Mouse (Mus musculus): ENCODE measurements around the gene Rbfox3. TPM values are rescaled to one million over a fixed set of nuclear protein-coding genes. Genes with fewer than 3 reads are reported as not detected.

Rbfox3 gene
- polyA plus RNA-seq, 1 experiment from 2014 or later: 3.9 TPM

DNA sequence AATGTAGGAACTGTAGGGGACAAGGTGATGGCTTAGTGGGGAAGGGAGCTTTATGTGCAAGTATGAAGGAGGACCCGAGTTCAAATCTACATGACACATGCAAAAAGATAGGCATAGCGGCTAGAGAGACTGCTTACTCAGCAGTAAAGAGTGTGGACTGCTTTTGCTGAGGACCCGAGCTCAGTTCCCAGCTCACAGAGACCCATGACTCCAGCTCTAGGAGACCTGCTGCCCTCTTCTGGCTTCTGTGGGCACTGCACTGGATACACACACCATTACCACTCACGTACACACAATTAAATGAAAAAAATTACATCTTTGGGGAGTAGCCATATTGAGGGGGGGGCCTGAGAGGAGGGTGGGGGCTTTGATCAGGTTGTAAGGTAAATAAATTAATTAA lies 270.7 kb downstream of the Rbfox3 start:
- Histone ChIP-seq H3K4me1 (no peaks in the 10 kb centered on the region), H3K36me3 (no peaks in the 10 kb centered on the region), H3K27ac (no peak overlapping the region), H3K27me3 (no peaks in the 10 kb centered on the region), H3K9ac (no peak overlapping the region), H3K4me2 (replicated peaks) (no peak overlapping the region), H3K4me3 (no peak overlapping the region), H3K9me3 (no peaks in the 10 kb centered on the region)
- 92% methylated on average over 4 of the region's 4 CpGs for WGBS
- ATAC-seq (ENCODE audit: insufficient number of reproducible peaks, insufficient read depth, low FRiP score, low TSS enrichment): no peak

GRCm38 (mm10) chr11:118637718-118638117 lies 273.7 kb downstream of the Rbfox3 start:
- 77% methylated on average over 10 of the region's 10 CpGs for WGBS
- H3K4me3 ChIP-seq: no peak overlapping the region
- no peak overlapping the region for H3K4me2 ChIP-seq (replicated peaks)
- no peaks in the 10 kb centered on the region for H3K36me3 ChIP-seq
- no peaks in the 10 kb centered on the region for H3K4me1 ChIP-seq
- H3K27me3 ChIP-seq: no peaks in the 10 kb centered on the region
- H3K27ac ChIP-seq: no peak overlapping the region
- no peak overlapping the region for H3K9ac ChIP-seq
- no peak for ATAC-seq (ENCODE audit: insufficient number of reproducible peaks, insufficient read depth, low FRiP score, low TSS enrichment)
- no peaks in the 10 kb centered on the region for H3K9me3 ChIP-seq

GRCm38 (mm10) chr11:118634647-118635046 lies 276.8 kb downstream of the Rbfox3 start:
- ATAC-seq (ENCODE audit: insufficient number of reproducible peaks, insufficient read depth, low FRiP score, low TSS enrichment): no peak
- no peak overlapping the region for H3K4me2 ChIP-seq (replicated peaks)
- H3K9me3 ChIP-seq: no peaks in the 10 kb centered on the region
- H3K27me3 ChIP-seq: no peaks in the 10 kb centered on the region
- H3K4me3 ChIP-seq: no peak overlapping the region
- no peaks in the 10 kb centered on the region for H3K36me3 ChIP-seq
- no peaks in the 10 kb centered on the region for H3K4me1 ChIP-seq
- H3K27ac ChIP-seq: no peak overlapping the region
- H3K9ac ChIP-seq: no peak overlapping the region
- WGBS: 49% methylated on average over 8 of the region's 8 CpGs

- ATAC-seq (ENCODE audit: insufficient number of reproducible peaks, insufficient read depth, low FRiP score, low TSS enrichment): no peak
- Histone ChIP-seq H3K4me3 (no peak overlapping the region), H3K36me3 (no peaks in the 10 kb centered on the region), H3K27ac (no peak overlapping the region), H3K4me1 (no peaks in the 10 kb centered on the region), H3K27me3 (no peaks in the 10 kb centered on the region), H3K9ac (no peak overlapping the region), H3K9me3 (no peaks in the 10 kb centered on the region), H3K4me2 (replicated peaks) (no peak overlapping the region)
- 82% methylated on average over 1 of the region's 1 CpGs for WGBS
These were observed 281.7 kb downstream of the Rbfox3 start for GRCm38 (mm10) chr11:118629718-118630117.

DNA sequence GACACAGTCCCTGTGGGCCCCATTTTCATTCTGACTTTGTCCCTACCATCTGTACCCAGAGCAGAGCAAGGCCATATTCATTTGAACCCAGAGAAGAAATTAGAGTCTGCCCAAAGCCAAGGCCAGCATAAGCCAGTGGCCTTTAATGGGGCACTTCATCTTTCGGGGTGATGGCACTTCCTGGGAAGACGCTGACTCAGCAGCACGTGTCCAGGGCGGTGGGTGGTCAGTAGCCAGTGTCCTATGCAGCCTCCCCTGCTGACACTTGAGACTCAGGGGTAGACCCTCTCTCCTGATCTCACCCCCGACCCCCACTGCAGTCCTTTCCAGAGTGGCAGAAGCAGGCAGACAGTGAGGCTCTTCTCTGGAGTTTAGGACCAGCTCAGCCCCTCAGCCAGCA lies 283.9 kb downstream of the Rbfox3 start:
- H3K9ac ChIP-seq: no peak overlapping the region
- H3K9me3 ChIP-seq: no peaks in the 10 kb centered on the region
- no peak overlapping the region for H3K4me2 ChIP-seq (replicated peaks)
- no peaks in the 10 kb centered on the region for H3K4me1 ChIP-seq
- no peak overlapping the region for H3K4me3 ChIP-seq
- no peak overlapping the region for H3K27ac ChIP-seq
- WGBS: 67% methylated on average over 5 of the region's 5 CpGs
- no peak for ATAC-seq (ENCODE audit: insufficient number of reproducible peaks, insufficient read depth, low FRiP score, low TSS enrichment)
- no peaks in the 10 kb centered on the region for H3K36me3 ChIP-seq
- no peaks in the 10 kb centered on the region for H3K27me3 ChIP-seq

DNA sequence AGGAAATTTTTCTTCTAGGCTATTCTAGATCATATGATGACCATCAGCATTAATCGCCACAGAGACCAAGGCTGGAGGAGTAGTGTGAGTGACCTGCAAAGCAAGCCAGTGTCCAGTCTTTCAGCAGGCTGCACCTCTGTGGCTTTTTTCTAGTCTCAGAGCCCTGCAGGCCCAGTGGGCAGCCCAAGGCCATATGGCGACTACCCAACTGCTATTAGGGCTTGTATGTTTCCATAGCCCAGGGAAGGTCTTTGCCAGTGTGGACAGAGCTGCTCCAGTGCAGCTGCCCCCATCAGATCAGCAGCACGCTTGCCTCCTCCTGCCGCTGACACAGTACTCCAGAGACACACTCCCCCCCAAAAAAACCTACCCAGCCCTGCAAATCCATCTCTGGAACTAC lies 290.5 kb downstream of the Rbfox3 start:
- H3K4me2 ChIP-seq (replicated peaks): no peak overlapping the region
- no peaks in the 10 kb centered on the region for H3K9me3 ChIP-seq
- H3K4me1 ChIP-seq: no peaks in the 10 kb centered on the region
- WGBS: 78% methylated on average over 4 of the region's 4 CpGs
- no peaks in the 10 kb centered on the region for H3K36me3 ChIP-seq
- ATAC-seq (ENCODE audit: insufficient number of reproducible peaks, insufficient read depth, low FRiP score, low TSS enrichment): no peak
- no peak overlapping the region for H3K4me3 ChIP-seq
- no peak overlapping the region for H3K9ac ChIP-seq
- no peak overlapping the region for H3K27ac ChIP-seq
- no peaks in the 10 kb centered on the region for H3K27me3 ChIP-seq

- Histone ChIP-seq H3K27ac (no peak overlapping the region), H3K36me3 (no peaks in the 10 kb centered on the region), H3K4me2 (replicated peaks) (no peak overlapping the region), H3K27me3 (peaks cover 16% of the 10 kb centered on the region), H3K9me3 (no peaks in the 10 kb centered on the region), H3K4me1 (0 out of 2 replicates have a peak, but pooled peaks cover 4% of the 10 kb centered on the region), H3K9ac (no peak overlapping the region), H3K4me3 (no peak overlapping the region)
- no peak for ATAC-seq (ENCODE audit: insufficient number of reproducible peaks, insufficient read depth, low FRiP score, low TSS enrichment)
- 84% methylated on average over 4 of the region's 4 CpGs for WGBS
These were observed 297.3 kb downstream of the Rbfox3 start for GRCm38 (mm10) chr11:118614126-118614525.

- H3K4me1 ChIP-seq: 0 out of 2 replicates have a peak, but pooled peaks cover 4% of the 10 kb centered on the region
- H3K9ac ChIP-seq: no peak overlapping the region
- no peaks in the 10 kb centered on the region for H3K36me3 ChIP-seq
- WGBS: 2% methylated on average over 12 of the region's 14 CpGs
- peak overlapping the region; percentile 4; the same call in 1 of the 2 replicates for H3K4me2 ChIP-seq (replicated peaks)
- peaks cover 19% of the 10 kb centered on the region for H3K27me3 ChIP-seq
- no peak for ATAC-seq (ENCODE audit: insufficient number of reproducible peaks, insufficient read depth, low FRiP score, low TSS enrichment)
- H3K9me3 ChIP-seq: no peaks in the 10 kb centered on the region
- H3K27ac ChIP-seq: no peak overlapping the region
- H3K4me3 ChIP-seq: no peak overlapping the region
These were observed 301.3 kb downstream of the Rbfox3 start for GRCm38 (mm10) chr11:118610128-118610527.

- peaks cover 19% of the 10 kb centered on the region for H3K27me3 ChIP-seq
- no peak overlapping the region for H3K27ac ChIP-seq
- peak overlapping the region; percentile 4; the same call in 1 of the 2 replicates for H3K4me2 ChIP-seq (replicated peaks)
- H3K9me3 ChIP-seq: no peaks in the 10 kb centered on the region
- H3K36me3 ChIP-seq: no peaks in the 10 kb centered on the region
- no peak for ATAC-seq (ENCODE audit: insufficient number of reproducible peaks, insufficient read depth, low FRiP score, low TSS enrichment)
- 0 out of 2 replicates have a peak, but pooled peaks cover 4% of the 10 kb centered on the region for H3K4me1 ChIP-seq
- WGBS: 7% methylated on average over 17 of the region's 17 CpGs
- no peak overlapping the region for H3K4me3 ChIP-seq
- no peak overlapping the region for H3K9ac ChIP-seq
These were observed 302.0 kb downstream of the Rbfox3 start for GRCm38 (mm10) chr11:118609236-118610000.

GRCm38 (mm10) chr11:118607927-118608326 lies 303.5 kb downstream of the Rbfox3 start:
- peaks cover 19% of the 10 kb centered on the region for H3K27me3 ChIP-seq
- 0 out of 2 replicates have a peak, but pooled peaks cover 4% of the 10 kb centered on the region for H3K4me1 ChIP-seq
- no peaks in the 10 kb centered on the region for H3K36me3 ChIP-seq
- H3K9me3 ChIP-seq: no peaks in the 10 kb centered on the region
- no peak overlapping the region for H3K27ac ChIP-seq
- WGBS: 57% methylated on average over 8 of the region's 8 CpGs
- no peak overlapping the region for H3K4me2 ChIP-seq (replicated peaks)
- ATAC-seq (ENCODE audit: insufficient number of reproducible peaks, insufficient read depth, low FRiP score, low TSS enrichment): no peak
- H3K4me3 ChIP-seq: no peak overlapping the region
- no peak overlapping the region for H3K9ac ChIP-seq

GRCm38 (mm10) chr11:118605570-118605969 lies 305.8 kb downstream of the Rbfox3 start:
- Histone ChIP-seq H3K4me1 (0 out of 2 replicates have a peak, but pooled peaks cover 4% of the 10 kb centered on the region), H3K4me3 (no peak overlapping the region), H3K36me3 (no peaks in the 10 kb centered on the region), H3K9ac (no peak overlapping the region), H3K27ac (no peak overlapping the region), H3K9me3 (no peaks in the 10 kb centered on the region), H3K27me3 (peaks cover 17% of the 10 kb centered on the region), H3K4me2 (replicated peaks) (no peak overlapping the region)
- no peak for ATAC-seq (ENCODE audit: insufficient number of reproducible peaks, insufficient read depth, low FRiP score, low TSS enrichment)
- 84% methylated on average over 2 of the region's 2 CpGs for WGBS

DNA sequence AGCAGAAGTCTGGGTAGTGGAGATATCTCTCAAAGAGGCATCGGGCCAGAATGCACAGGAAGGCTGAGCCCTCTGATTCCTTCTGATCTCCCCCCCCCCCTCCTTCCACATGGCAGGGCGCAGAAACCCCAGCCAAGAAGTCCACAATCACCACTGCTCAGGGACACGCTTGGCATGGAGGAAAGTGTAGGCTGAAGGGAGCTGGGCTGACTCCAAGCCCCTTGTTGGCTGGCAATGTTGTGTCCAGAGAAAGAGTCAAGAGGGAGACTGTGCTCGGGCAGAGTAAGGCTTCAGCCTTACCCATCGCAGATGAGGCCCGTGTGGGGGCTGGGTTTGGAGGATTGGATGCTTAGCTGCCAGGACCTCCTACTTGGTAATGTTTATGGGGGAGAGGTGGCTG lies 307.2 kb downstream of the Rbfox3 start:
- Histone ChIP-seq H3K36me3 (no peaks in the 10 kb centered on the region), H3K4me2 (replicated peaks) (no peak overlapping the region), H3K27me3 (peaks cover 15% of the 10 kb centered on the region), H3K9me3 (no peaks in the 10 kb centered on the region), H3K27ac (no peak overlapping the region), H3K4me1 (no peaks in the 10 kb centered on the region), H3K4me3 (no peak overlapping the region), H3K9ac (no peak overlapping the region)
- no peak for ATAC-seq (ENCODE audit: insufficient number of reproducible peaks, insufficient read depth, low FRiP score, low TSS enrichment)
- 64% methylated on average over 6 of the region's 6 CpGs for WGBS
